Mouse (Mus musculus) adipose tissue, adult 10 weeks (tissue): ENCODE results near the gene Gm13304. TPM values are rescaled to one million over a fixed set of nuclear protein-coding genes. Genes with fewer than 3 reads are reported as not detected.

ENCODE experiments used
- polyA plus RNA-seq: library from polyadenylated mRNA; stranded (reverse); fragments of 350-450 nt; fragmentation: Illumina TruSeq; extraction: RNeasy Lipid Tissue Mini Kit (QIAGEN cat#74804); gene quantifications from one replicate; pipeline ENCODE4 v1.2.3, GENCODE M21; 2014; ENCODE audit warnings: low read depth, low replicate concordance

Gene Gm13304
- not detected for polyA plus RNA-seq

DNA sequence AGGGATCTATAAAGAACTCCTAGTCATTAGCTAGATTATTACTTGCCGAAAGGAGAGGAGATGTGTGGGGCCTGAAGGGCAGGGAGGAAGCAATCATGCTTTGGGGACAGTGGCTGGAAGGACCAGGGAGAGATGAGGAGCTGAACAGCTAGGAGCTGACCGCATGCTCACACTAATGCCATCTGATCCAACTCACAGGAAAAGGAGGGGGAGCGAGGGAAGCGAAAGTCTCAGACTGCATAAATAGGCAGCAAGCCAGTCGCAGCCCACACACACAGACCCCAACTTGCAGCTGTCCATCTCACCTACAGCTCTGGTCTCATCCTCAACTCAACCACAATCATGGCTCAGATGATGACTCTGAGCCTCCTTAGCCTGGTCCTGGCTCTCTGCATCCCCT is at the start of gene Gm13304:
TSS of gene Gm13304 (plus strand) at position 301 of the 400 bp plus-strand sequence.

GRCm38 (mm10) chr4:42090907-42091306 is 23.7 kb upstream of the Gm13304 start, which contains the start of gene Gm3893:
Gene Gm3893, plus strand, starts transcription at chr4:42091207.

DNA sequence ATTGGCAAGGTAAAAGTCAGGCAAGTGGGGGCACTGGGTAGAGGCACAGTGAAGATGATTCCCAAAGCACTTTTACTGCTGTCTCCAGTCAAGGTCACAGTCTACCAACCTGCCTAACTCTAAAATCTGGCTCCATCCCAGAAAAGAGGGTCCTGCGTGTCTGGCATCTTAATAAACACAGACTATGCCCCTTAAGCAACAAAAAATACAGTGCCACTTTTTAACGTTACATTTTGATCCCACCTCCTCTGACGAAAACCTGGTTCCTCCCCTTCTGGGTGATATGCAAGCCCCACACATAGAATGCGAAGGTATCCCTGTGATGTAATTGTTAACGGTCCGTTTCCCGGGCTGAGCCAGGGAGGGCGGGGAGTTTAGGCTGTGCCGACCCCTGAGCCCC is 38.5 kb downstream of the Gm13304 start, which contains the start of gene Gm13306:
TSS of gene Gm13306 (plus strand) at position 301 of the 400 bp plus-strand sequence.

Other genes starting within 250 kb of the Gm13304 start
- gene Gm21541, start 211.2 kb upstream of the Gm13304 start, polyA plus RNA-seq, result 34.3 TPM
- 6.0 TPM for gene Gm20878, start 173.2 kb upstream of the Gm13304 start, polyA plus RNA-seq
- gene Fam205a4, start 148.8 kb upstream of the Gm13304 start, polyA plus RNA-seq, result 0.83 TPM
- gene Gm21093, start 80.1 kb upstream of the Gm13304 start, polyA plus RNA-seq, result not detected
- gene Gm3893, start 23.6 kb upstream of the Gm13304 start, polyA plus RNA-seq, result not detected
- gene Gm13306, start 38.6 kb downstream of the Gm13304 start, polyA plus RNA-seq, result 3.4 TPM
- gene Gm13305, start 53.8 kb downstream of the Gm13304 start, polyA plus RNA-seq, result 2.3 TPM
- gene Gm10600, start 125.8 kb downstream of the Gm13304 start, polyA plus RNA-seq, result 1.7 TPM
- not detected for gene Ccl21b, start 140.9 kb downstream of the Gm13304 start, polyA plus RNA-seq
- gene Gm21953, start 179.4 kb downstream of the Gm13304 start, polyA plus RNA-seq, result not detected
- gene Fam205a3, start 203.5 kb downstream of the Gm13304 start, polyA plus RNA-seq, result not detected